Mouse (Mus musculus) embryonic stem cell, embryonic (primary cell): ENCODE measurements at regions not wholly inside any gene's neighbourhood (a gene's known extent, or its start where the extent isn't known, plus 50 kb on each side); places are given as distances from the start of the nearest gene placed in this dataset.

ENCODE experiments used
- CTCF ChIA-PET, 4 experiments: fragments of 300-600 bp in 2 of 4; fragments of 350-600 bp in 2 of 4; sonication (Branson Sonifier 250); formaldehyde crosslinking; loops; one replicate each; lab custom pipeline; 2022; ENCODE audit warnings: inconsistent platforms in 2 of 4; lab: Charles Lee
- POLR2A ChIA-PET, 4 experiments: fragments of 300-600 bp in 2 of 4; fragments of 350-600 bp in 2 of 4; sonication (Branson Sonifier 250); formaldehyde crosslinking; loops; one replicate each; lab custom pipeline; 2022; ENCODE audit warnings: antibody characterized with exemption in 4 of 4, inconsistent platforms in 1 of 4; lab: Charles Lee

DNA sequence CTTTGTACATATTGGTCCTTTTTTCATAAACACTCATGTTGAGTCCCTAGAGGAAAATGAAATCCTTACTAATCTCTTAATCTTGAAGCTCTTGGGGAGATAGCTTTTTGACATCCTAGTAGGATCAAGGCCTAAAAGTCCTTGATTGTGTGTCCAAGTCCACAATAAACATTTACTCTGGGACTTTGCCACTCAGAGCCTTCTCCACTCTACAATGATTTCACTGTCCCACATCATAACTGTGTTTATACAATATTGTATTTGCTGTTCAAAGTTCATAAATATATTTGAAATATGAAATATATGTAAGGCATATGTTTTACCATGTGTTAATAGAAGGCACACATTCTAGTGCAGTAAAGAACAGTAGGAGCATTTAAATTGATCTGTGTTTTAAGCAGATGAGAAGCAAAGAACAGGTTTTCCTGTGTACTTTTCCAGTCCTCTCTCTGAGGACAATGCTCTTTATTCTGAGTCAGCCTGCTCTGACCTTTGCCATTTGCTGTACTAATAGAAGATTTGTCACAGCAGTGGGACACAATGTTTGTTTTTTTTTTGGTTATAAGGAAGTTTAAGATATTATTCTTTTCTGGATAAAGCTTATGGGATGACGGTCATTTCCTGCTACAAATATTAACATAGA lies 130.7 kb upstream of the Gprin3 start:
- ChIA-PET CTCF (interaction anchor here in 1 of 4 experiments (0.7 kb wide), 1 partner anchor 110 kb away, joined by 3 read pairs; no protein-coding TSS in a partner anchor), POLR2A (no interaction called here)

- ChIA-PET POLR2A (no interaction called here), CTCF (no interaction called here)
Observed at GRCm38 (mm10) chr6:59537025-59537424, 110.9 kb upstream of the Gprin3 start.

DNA sequence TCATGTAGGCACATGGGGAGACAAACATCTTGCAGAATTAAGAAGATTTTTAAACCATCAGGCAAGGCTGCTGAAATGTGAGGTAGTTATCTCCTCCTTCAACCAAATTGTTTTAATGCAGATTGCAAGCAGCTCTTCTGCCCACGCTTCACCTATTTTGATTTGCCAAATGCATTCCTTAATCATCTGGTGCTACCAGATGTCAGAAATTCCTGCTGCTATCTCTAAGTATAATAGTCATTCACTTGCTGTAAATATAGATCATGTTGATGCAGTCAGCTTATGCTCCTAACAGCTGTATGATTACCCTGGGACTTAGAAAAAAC lies 98.8 kb upstream of the Gprin3 start:
- POLR2A ChIA-PET = no interaction called here
- CTCF ChIA-PET = interaction anchor here in 1 of 4 experiments (0.6 kb wide), 1 partner anchor 34 kb away, joined by 3 read pairs; no protein-coding TSS in a partner anchor

DNA sequence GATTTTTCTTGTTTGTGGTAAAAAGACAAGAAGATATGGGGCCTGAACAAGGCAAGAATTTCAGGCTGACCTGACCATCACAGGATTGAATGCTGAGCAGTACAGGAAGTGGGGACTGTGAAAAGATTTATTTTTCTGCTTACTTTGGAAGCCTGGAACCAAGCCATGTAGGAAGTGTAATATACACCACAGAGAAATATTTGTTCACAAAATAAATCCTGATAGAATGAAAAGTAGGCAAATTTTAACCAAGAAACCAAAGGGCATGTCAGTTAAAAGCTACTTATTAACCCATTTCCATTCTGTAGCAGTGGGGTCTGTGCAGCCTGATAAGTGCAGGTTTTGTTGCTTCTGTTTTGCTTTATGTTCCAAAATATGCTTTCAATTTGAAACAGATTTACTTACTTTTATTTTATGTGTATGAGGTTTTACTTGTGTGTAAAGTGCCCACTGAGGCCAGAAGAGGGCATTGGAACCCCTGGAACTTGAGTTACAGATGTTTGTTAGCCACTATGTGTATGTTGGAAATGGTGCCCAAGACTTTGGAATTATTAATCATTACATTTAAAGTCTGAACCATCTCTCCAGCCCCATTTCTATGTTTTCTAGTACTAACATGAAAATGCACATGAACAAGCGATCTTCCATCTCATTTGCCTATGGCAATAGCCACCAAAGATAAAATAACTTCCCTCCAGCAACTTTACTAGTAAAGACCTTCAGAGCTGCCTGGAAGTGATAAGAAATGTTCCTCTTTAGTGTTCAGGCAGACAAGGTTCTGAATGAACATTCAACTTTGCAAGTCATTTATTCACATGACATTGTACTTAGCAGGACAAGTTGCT lies 98.2 kb upstream of the Gprin3 start:
- ChIA-PET CTCF (interaction anchor here in 1 of 4 experiments (0.6 kb wide), 1 partner anchor 35 kb away, joined by 3 read pairs; no protein-coding TSS in a partner anchor), POLR2A (no interaction called here)

DNA sequence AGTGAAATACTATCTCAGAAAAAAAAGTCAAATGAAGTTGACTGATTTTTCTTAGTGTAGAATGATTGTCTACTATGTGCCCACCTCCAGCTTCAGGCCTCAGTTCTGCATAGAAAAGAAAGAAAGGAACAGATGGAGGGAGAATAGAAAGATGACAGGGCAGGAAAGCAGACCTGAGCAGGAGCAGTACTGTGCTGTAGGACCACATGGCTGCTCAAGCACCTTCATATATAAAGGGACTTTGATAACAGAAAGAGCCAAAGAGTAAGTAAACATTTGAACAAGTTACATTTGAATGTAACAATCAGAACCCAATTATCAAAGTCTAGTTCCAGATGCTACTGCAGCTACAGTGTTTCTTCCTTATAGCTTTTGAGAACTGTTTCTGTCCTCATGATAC lies 96.9 kb upstream of the Gprin3 start:
- CTCF ChIA-PET = no interaction called here
- POLR2A ChIA-PET = no interaction called here

GRCm38 (mm10) chr6:59500818-59501217 lies 74.7 kb upstream of the Gprin3 start:
- ChIA-PET POLR2A (no interaction called here), CTCF (interaction anchor here in 3 of 4 experiments (0.5 to 1.1 kb wide), 5 partner anchors 12 to 326 kb away, joined by 3 to 4 read pairs (median 3); no protein-coding TSS in a partner anchor)

DNA sequence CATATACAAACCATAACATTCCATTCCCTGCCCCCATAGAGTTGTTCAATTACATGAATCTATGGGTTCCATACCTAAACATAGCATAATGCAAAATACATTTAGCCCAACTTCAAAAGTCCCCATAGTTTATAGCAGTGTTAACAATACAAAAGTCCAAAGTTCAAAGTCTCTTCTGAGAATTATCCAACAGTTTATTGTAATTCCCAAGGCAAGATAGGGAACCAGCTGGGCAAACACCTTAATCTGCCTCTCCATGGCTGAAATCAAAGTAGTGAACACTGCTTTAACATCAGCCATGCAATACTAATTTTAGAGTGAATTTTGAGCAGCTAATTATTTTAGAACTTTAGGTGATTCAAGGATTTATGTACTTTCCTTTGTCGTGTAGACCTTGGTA lies 72.7 kb upstream of the Gprin3 start:
- ChIA-PET CTCF (no interaction called here), POLR2A (no interaction called here)

DNA sequence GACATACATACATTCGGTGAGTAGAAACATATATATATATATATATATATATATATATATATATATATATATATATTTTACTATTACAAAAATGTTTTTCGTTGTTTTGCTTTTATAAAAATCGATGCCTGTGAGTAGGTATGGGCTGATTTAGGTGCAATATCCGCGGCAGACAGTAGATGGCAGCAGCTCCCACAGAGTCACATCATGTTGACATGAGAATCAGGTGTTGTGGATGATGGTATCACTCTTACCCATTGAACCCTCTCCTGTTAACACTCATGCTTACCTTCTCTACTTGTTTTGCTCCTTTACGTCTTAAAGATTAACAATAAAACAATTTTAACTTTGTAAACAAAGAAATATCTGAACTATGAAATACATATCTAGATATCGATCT lies 72.0 kb upstream of the Gprin3 start:
- ChIA-PET POLR2A (no interaction called here), CTCF (interaction anchor here in 2 of 4 experiments (0.6 to 1.0 kb wide), 2 partner anchors 15 to 1959 kb away, joined by 3 read pairs; no protein-coding TSS in a partner anchor)

GRCm38 (mm10) chr6:59489001-59489575 lies 63.0 kb upstream of the Gprin3 start:
- CTCF ChIA-PET = interaction anchor here in 1 of 4 experiments (0.6 kb wide), 1 partner anchor 11 kb away, joined by 3 read pairs; no protein-coding TSS in a partner anchor
- POLR2A ChIA-PET = no interaction called here

DNA sequence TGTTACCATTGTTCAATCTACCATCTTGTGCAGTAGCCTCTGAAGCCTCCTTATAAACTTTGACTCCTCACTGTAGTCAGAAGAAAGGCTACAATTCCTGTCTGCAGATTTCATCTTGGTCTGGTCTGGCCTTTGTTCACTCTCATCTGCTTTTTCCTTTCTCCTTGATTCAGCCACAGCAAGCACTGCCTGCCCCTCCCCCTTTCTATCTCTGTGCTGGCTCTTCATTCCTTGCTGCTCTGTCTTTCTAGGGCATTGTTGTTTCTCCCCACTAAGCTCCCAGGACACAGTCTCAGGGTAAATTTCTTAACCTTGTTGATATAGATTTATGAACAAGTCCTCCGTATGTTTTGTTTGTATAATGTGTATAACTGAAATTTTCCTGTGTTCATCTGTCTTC lies 62.3 kb upstream of the Gprin3 start:
- CTCF ChIA-PET = no interaction called here
- POLR2A ChIA-PET = no interaction called here

GRCm38 (mm10) chr6:59484004-59484403 lies 57.9 kb upstream of the Gprin3 start:
- ChIA-PET CTCF (no interaction called here), POLR2A (no interaction called here)

DNA sequence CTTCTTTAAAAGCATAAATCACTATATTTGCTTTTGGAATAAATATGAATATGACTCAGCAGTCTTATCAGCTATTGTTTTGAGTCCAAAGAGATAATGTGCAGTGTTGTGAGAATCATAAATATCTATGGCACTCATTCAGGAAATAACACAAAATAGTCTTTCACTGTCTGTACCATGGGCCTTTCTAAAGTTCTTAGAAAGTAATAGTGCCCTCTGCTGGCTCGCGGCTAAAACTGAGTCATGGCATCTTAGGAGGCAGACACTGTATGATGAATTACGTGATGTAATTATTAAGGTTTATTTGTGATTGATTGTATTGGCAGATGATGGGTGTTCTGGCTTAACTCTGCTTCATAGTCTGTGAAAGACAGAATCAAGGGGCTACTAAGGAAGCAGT lies 57.5 kb upstream of the Gprin3 start:
- POLR2A ChIA-PET = no interaction called here
- CTCF ChIA-PET = interaction anchor here in 1 of 4 experiments (1.3 kb wide), 1 partner anchor 14 kb away, joined by 3 read pairs; no protein-coding TSS in a partner anchor
